Mouse (Mus musculus) forebrain, postnatal 0 days (tissue): ENCODE measurements around the gene Barx1. TPM values are rescaled to one million over a fixed set of nuclear protein-coding genes. Genes with fewer than 3 reads are reported as not detected.

Experiments
- ATAC-seq: fragments of 200-750 bp; cut with Nextera tagmentation; 2 replicates; pipeline ENCODE4 v1.8.0; 2017; ENCODE audit warnings: mild to moderate bottlenecking, moderate library complexity
- DNase-seq: peaks from one replicate; pipeline ENCODE4 v3.0.0-alpha.2; 2015
- H3K27ac ChIP-seq: fragments of 300-500 bp; sonication (generic); 2 replicates; pipeline ENCODE4 v1.5.1; 2014; ENCODE audit warnings: low read depth, mild to moderate bottlenecking, antibody characterized with exemption, low read length, moderate library complexity, mixed read lengths
- H3K27me3 ChIP-seq: fragments of 300-500 bp; sonication (generic); 2 replicates; pipeline ENCODE4 v1.6.1; 2014; ENCODE audit warnings: mild to moderate bottlenecking, low read length, mixed read lengths; ENCODE audit not compliant: insufficient read depth
- H3K36me3 ChIP-seq: fragments of 300-500 bp; sonication (generic); 2 replicates; pipeline ENCODE4 v1.6.1; 2014; ENCODE audit warnings: mild to moderate bottlenecking, moderate library complexity; ENCODE audit not compliant: insufficient read depth
- H3K4me1 ChIP-seq: fragments of 300-500 bp; sonication (generic); 2 replicates; pipeline ENCODE4 v1.6.1; 2014; ENCODE audit warnings: antibody characterized with exemption; ENCODE audit not compliant: insufficient read depth
- H3K4me2 ChIP-seq: fragments of 300-500 bp; sonication (generic); 2 replicates; pipeline ENCODE4 v1.6.1; 2014; ENCODE audit warnings: low read depth, mild to moderate bottlenecking, moderate library complexity
- H3K4me3 ChIP-seq: fragments of 300-500 bp; sonication (generic); 2 replicates; pipeline ENCODE4 v1.5.1; 2014; ENCODE audit warnings: low read depth, low read length, mixed read lengths
- H3K9ac ChIP-seq: fragments of 300-500 bp; sonication (generic); 2 replicates; pipeline ENCODE4 v1.6.1; 2014; ENCODE audit warnings: mild to moderate bottlenecking
- H3K9me3 ChIP-seq: fragments of 300-500 bp; sonication (generic); 2 replicates; pipeline ENCODE4 v1.6.1; 2016; ENCODE audit warnings: low read length
- CTCF ChIP-seq: sonication (generic); IDR thresholded peaks from 2 replicates; pipeline ENCODE4 v1.5.1; 2016; ENCODE audit warnings: antibody characterized with exemption, control low read depth, low read depth
- WGBS: fragments of 180-500 bp; shearing (Covaris S2); extraction: QIAGEN DNeasy Blood & Tissue Kit; methylation state at CpG from one replicate; pipeline ENCODE4 v1.1.7; 2014; 5-methylcytosine and 5-hydroxymethylcytosine counted together
- polyA plus RNA-seq: library from polyadenylated mRNA; unstranded; fragments of >200 nt; fragmentation: Nextera tagmentation; extraction: Ambion mirVana; gene quantifications from 2 replicates; pipeline ENCODE4 v1.2.1, GENCODE M21; 2015
- total RNA-seq: library from RNA; depleted of rRNA; stranded (reverse); fragments of >200 nt; gene quantifications from 2 replicates; pipeline ENCODE4 v1.2.3, GENCODE M21; 2014

Barx1 gene
- total and polyA plus RNA-seq, 2 experiments from 2014 or later, result not detected

- Histone ChIP-seq H3K27me3 (peaks cover 27% of the 10 kb centered on the region), H3K4me1 (no peaks in the 10 kb centered on the region), H3K9ac (no peak overlapping the region), H3K9me3 (no peaks in the 10 kb centered on the region), H3K4me3 (no peak overlapping the region), H3K36me3 (no peaks in the 10 kb centered on the region), H3K27ac (no peak overlapping the region), H3K4me2 (no peak overlapping the region)
- DNase-seq, result peak; percentile 79
- TF ChIP-seq CTCF, result peak; percentile 87
- WGBS, result 10% methylated on average over 14 of the region's 14 CpGs
- ATAC-seq, result peak; percentile 74
These were observed 8.7 kb upstream of the Barx1 start for GRCm38 (mm10) chr13:48653788-48654770.

DNA sequence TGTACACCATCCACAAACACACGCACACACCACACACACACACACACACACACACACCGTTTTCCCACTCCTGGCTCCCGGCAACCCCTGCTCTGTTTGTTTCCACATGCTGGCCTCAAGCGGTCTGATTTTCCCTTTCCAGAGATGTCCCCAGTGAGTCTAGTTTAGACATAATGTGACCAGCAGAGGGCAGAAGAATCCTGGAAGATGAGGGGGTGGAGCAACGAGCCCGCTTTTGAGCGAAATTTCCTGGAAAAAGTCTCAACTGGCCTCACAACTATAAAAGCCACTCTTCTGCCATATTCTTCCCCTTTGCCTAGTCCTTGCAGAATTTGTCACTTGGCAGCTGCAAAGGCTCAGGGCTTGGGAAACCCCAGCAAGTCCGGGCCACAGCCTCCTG is 7.2 kb upstream of the Barx1 start:
- peak; percentile 86 for ATAC-seq
- WGBS, result under 1% methylated on average over 8 of the region's 8 CpGs
- Histone ChIP-seq H3K4me2 (no peak overlapping the region), H3K27ac (no peak overlapping the region), H3K36me3 (no peaks in the 10 kb centered on the region), H3K9me3 (no peaks in the 10 kb centered on the region), H3K27me3 (peaks cover 40% of the 10 kb centered on the region), H3K4me3 (no peak overlapping the region), H3K4me1 (no peaks in the 10 kb centered on the region), H3K9ac (no peak overlapping the region)
- peak; percentile 88 for TF ChIP-seq CTCF
- DNase-seq, result peak; percentile 86

GRCm38 (mm10) chr13:48657791-48658190 is 5.0 kb upstream of the Barx1 start:
- DNase-seq (peak; percentile 15), ATAC-seq (no peak)
- H3K9ac ChIP-seq, result no peak overlapping the region
- H3K4me1 ChIP-seq, result no peaks in the 10 kb centered on the region
- no peak overlapping the region for H3K4me2 ChIP-seq
- no peak for TF ChIP-seq CTCF
- no peaks in the 10 kb centered on the region for H3K9me3 ChIP-seq
- H3K27me3 ChIP-seq, result peaks cover 59% of the 10 kb centered on the region
- no peaks in the 10 kb centered on the region for H3K36me3 ChIP-seq
- no peak overlapping the region for H3K27ac ChIP-seq
- under 1% methylated on average over 9 of the region's 9 CpGs for WGBS
- no peak overlapping the region for H3K4me3 ChIP-seq

DNA sequence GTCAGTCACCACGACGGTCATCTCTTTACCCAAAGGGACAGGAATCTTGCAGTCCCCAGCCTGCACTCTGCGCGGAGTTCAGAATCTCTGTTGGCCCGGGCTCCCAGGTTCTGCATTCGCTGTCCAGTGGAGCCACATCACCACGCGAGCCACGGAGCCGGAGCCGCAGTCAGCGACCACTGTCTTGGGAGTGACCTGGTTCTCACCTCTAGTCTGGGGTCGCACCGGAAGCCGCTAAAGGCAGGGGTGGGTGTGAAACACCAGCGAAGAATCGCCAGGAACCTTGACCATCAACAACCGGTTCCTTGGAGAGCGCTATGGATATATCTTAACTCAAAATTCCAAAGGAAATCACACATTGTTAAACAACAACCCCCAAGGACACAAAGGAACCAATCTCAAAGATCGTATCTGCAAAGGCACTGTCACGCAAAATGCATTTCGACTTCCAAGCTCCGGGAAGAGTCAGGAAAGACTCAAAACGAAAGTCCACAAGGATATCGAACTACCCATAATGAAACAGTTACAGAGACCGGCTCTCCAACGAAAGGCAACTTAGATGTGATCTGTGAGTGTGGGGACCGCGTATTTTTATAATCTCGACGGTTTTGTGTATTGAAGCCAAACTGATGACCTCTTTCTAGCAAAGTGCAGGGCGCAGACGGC is 4.1 kb upstream of the Barx1 start:
- H3K4me1 ChIP-seq, result no peaks in the 10 kb centered on the region
- H3K9ac ChIP-seq, result no peak overlapping the region
- no peaks in the 10 kb centered on the region for H3K9me3 ChIP-seq
- DNase-seq (peak; percentile 75), ATAC-seq (no peak)
- H3K27me3 ChIP-seq, result peaks cover 60% of the 10 kb centered on the region
- no peak overlapping the region for H3K4me2 ChIP-seq
- H3K36me3 ChIP-seq, result no peaks in the 10 kb centered on the region
- no peak for TF ChIP-seq CTCF
- 2% methylated on average over 33 of the region's 33 CpGs for WGBS
- H3K27ac ChIP-seq, result no peak overlapping the region
- H3K4me3 ChIP-seq, result no peak overlapping the region

DNA sequence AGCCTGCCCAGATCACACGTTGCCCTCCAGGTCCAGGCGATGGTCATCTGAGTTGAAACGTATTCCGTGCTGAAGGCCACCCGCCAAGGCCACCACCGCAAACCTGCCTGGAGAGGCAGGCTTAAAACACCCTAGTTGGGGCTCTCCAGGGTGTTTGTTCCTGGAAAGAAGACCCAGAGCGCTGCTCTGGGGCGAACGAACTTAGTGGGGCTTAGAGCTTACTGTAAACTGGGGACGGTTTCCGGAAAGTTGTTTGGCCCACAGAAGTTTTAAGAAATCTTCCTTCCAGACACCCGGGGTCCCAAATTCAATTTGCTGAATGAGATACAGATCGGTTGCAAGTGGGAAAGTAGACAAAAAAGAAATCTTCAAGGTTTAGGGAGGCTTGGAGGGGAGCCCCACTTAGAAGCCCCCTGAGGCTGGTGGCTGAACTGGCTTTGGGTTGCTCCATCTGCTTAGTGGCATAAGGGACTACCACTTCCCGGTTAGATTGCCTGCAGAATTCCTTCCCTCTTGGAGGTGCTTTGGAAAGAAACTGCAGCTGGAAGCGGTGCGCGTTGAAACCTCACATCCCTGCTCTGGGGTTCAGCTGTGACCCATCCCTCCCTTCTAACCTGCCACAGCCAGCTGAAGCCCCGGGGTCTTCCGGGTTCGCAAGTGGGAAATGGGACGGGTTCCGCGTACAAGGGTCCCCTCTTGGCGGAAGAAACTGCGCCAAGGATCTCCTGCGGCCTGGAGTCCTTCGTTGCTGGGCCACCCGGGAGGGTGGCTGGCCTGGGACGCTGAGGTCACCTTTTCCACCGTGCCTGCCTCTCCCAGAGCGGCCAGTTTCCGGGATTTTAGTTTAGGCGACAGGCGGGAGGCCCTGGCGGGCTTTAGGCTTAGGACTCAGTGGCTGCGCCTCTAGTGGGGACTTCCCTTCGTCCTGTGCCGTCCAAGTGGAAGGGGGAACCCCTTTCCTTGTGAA is 3.3 kb upstream of the Barx1 start:
- H3K4me2 ChIP-seq, result no peak overlapping the region

DNA sequence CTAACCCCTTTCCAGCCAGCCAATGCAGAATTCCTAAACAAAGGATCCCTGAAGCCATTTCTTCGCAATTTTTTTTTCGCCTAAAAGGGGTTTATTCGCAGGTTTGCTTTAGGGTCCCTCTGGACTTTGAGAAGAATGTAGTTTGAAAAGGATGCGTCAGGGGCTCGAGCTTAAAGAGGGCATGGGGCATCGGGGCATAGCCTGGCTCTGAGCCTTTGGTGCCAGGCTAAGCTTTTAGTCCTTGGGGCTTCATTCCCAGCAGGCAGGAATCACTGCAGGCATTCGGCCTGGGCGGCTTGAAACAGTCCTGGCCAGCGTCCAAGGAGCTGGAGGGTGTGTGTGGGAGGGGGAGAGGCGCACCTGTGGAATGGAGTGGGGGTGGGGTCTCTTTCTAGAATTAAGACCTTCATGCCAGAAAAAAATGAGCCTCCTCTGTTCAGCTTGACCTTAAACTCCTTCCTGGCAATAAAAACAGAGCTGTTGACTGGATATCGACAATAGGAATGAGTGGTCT is 2.5 kb upstream of the Barx1 start:
- ATAC-seq, result no peak
- H3K4me3 ChIP-seq, result no peak overlapping the region
- TF ChIP-seq CTCF, result no peak
- WGBS, result 2% methylated on average over 11 of the region's 11 CpGs
- H3K27ac ChIP-seq, result no peak overlapping the region
- no peaks in the 10 kb centered on the region for H3K9me3 ChIP-seq
- no peak overlapping the region for H3K4me2 ChIP-seq
- no peaks in the 10 kb centered on the region for H3K36me3 ChIP-seq
- no peak overlapping the region for H3K9ac ChIP-seq
- no peaks in the 10 kb centered on the region for H3K4me1 ChIP-seq
- peaks cover 73% of the 10 kb centered on the region for H3K27me3 ChIP-seq
- DNase-seq, result peak; percentile 41

More for the DNA sequence above, 3.3 kb upstream of the Barx1 start:
- H3K36me3 ChIP-seq, result no peaks in the 10 kb centered on the region
- no peak overlapping the region for H3K4me3 ChIP-seq
- TF ChIP-seq CTCF, result no peak
- H3K27ac ChIP-seq, result no peak overlapping the region
- no peak overlapping the region for H3K9ac ChIP-seq
- WGBS, result 1% methylated on average over 38 of the region's 38 CpGs
- no peaks in the 10 kb centered on the region for H3K4me1 ChIP-seq
- ATAC-seq (no peak), DNase-seq (peak; percentile 57)
- H3K27me3 ChIP-seq, result peaks cover 68% of the 10 kb centered on the region
- no peaks in the 10 kb centered on the region for H3K9me3 ChIP-seq
